Mouse (Mus musculus) adrenal gland, adult 18-20 months (tissue): ENCODE measurements at regions not wholly inside any gene's neighbourhood (a gene's known extent, or its start where the extent isn't known, plus 50 kb on each side); places are given as distances from the start of the nearest gene placed in this dataset.

Experiments
- DNase-seq, 2 experiments: peaks; one replicate each; pipeline ENCODE4 v3.0.0; 2021 to 2022; ENCODE audit warnings: low spot score in 2 of 2

GRCm38 (mm10) chr17:84107946-84108686 is 79.6 kb downstream of the Zfp36l2 start:
- no peak for DNase-seq

- DNase-seq, result no peak
Measured at GRCm38 (mm10) chr17:84107497-84107896, 80.2 kb downstream of the Zfp36l2 start.

- no peak for DNase-seq
Measured at GRCm38 (mm10) chr17:84104242-84104641, 83.5 kb downstream of the Zfp36l2 start.

- DNase-seq, result no peak
Measured at GRCm38 (mm10) chr17:84103344-84103743, 84.4 kb downstream of the Zfp36l2 start.

GRCm38 (mm10) chr17:84101652-84102051 is 86.1 kb downstream of the Zfp36l2 start:
- DNase-seq, result no peak

- no peak for DNase-seq
Measured at GRCm38 (mm10) chr17:84100523-84100922, 87.2 kb downstream of the Zfp36l2 start.

GRCm38 (mm10) chr17:84099737-84100136 is 88.0 kb downstream of the Zfp36l2 start:
- DNase-seq, result no peak

GRCm38 (mm10) chr17:84097871-84098430 is 89.8 kb downstream of the Zfp36l2 start:
- DNase-seq, result no peak

- no peak for DNase-seq
Measured at GRCm38 (mm10) chr17:84097286-84097685, 90.5 kb downstream of the Zfp36l2 start.

- DNase-seq, result peak in 1 of 2 experiments; percentile 46
Measured at GRCm38 (mm10) chr17:84096345-84097260, 91.1 kb downstream of the Zfp36l2 start.

GRCm38 (mm10) chr17:84095829-84096228 is 91.9 kb downstream of the Zfp36l2 start:
- no peak for DNase-seq

GRCm38 (mm10) chr17:84095089-84095488 is 92.7 kb downstream of the Zfp36l2 start:
- no peak for DNase-seq

- DNase-seq, result no peak
Measured at GRCm38 (mm10) chr17:84086394-84086793, 101.4 kb downstream of the Zfp36l2 start.

- peak in 1 of 2 experiments; percentile 41 for DNase-seq
Measured at GRCm38 (mm10) chr17:84085721-84086120, 102.0 kb downstream of the Zfp36l2 start.

GRCm38 (mm10) chr17:84085232-84085631 is 102.5 kb downstream of the Zfp36l2 start:
- DNase-seq, result no peak

GRCm38 (mm10) chr17:84083307-84084263 is 104.2 kb downstream of the Zfp36l2 start:
- DNase-seq, result no peak

GRCm38 (mm10) chr17:84082571-84082970 is 105.2 kb downstream of the Zfp36l2 start:
- DNase-seq, result no peak

GRCm38 (mm10) chr17:84081751-84082352 is 105.9 kb downstream of the Zfp36l2 start:
- DNase-seq, result no peak

GRCm38 (mm10) chr17:84075081-84075938 is 112.4 kb downstream of the Zfp36l2 start:
- DNase-seq, result no peak
